ENCODE assay signal across 8 mouse cellular contexts in the genomic region with DNA sequence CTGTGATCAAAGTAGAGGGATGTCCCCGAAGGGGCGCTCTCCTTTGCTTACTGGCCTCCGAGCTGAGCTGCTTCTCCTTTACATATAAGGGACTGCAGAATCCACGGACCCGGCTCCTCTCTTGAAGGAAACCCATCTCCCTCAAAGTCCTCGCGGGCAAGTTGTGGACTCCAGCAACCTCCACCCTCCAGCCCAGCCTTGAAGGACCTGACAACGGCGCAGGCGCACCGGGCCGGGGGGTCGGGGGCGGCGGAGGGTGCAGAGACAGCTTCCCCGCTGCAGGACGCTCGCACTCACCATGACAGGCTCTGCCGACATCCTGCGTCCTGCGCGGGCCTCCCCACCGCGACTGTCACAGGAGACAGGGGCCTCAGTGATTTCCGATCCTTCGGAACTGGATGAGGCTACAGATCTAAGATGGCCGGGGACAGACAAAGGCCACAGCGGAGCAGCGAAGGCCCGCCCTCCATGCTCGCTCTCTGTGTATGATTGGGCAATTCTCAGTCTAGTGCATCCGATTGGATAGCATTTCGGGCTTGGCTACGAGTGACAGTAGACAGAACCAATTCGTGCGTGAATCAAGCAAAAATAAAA. TPM values are rescaled to one million over a fixed set of nuclear protein-coding genes. Genes with fewer than 3 reads are reported as not detected.
A peak's percentile ranks its signal among the peaks of the same experiment; 100 is the strongest.
DNase-seq lines count a peak whose midpoint lies in the region; ATAC-seq and TF ChIP-seq lines count a peak whose summit lies in the region.

2610008E11Rik (minus strand) TSS at position 440 of the 594 bp plus-strand sequence.

- H3K9me3 ChIP-seq in ES-Bruce4 (replicated peaks; ENCODE audit: control insufficient read depth, insufficient read depth, low read length, poor library complexity, severe bottlenecking) = no peaks in the 10 kb centered on the region; the same call in 1 of the 2 replicates
- no peaks in the 10 kb centered on the region for H3K9me3 ChIP-seq in forebrain, embryonic 13.5 days (replicated peaks)
- H3K9me3 ChIP-seq in liver, postnatal 0 days (ENCODE audit: low read length) = no peaks in the 10 kb centered on the region
- H3K9me3 ChIP-seq in neural tube, embryonic 14.5 days (ENCODE audit: control insufficient read depth, low read length) = no peaks in the 10 kb centered on the region

- H3K27ac ChIP-seq in ES-Bruce4 (ENCODE audit: insufficient read depth, low read length) = no peak within 1 kb of the TSS
- peak within 1 kb of the TSS; percentile 99 for H3K27ac ChIP-seq in forebrain, embryonic 13.5 days
- peak within 1 kb of the TSS; percentile 92 for H3K27ac ChIP-seq in liver, postnatal 0 days (ENCODE audit: low read depth)
- H3K27ac ChIP-seq in neural tube, embryonic 14.5 days (ENCODE audit: low read depth, low read length) = peak within 1 kb of the TSS; percentile 99

- H3K4me2 ChIP-seq in forebrain, embryonic 13.5 days = peak within 1 kb of the TSS; percentile 82
- peak within 1 kb of the TSS; percentile 78 for H3K4me2 ChIP-seq in liver, postnatal 0 days (ENCODE audit: low read depth, low read length)
- peak within 1 kb of the TSS; percentile 96 for H3K4me2 ChIP-seq in neural tube, embryonic 14.5 days (ENCODE audit: low read depth, low read length)

- peak within 1 kb of the TSS; percentile 65 for H3K9ac ChIP-seq in ES-Bruce4 (ENCODE audit: low read depth, poor library complexity, severe bottlenecking)
- H3K9ac ChIP-seq in forebrain, embryonic 13.5 days = peak within 1 kb of the TSS; percentile 98
- peak within 1 kb of the TSS; percentile 86 for H3K9ac ChIP-seq in liver, postnatal 0 days (replicated peaks)
- H3K9ac ChIP-seq in neural tube, embryonic 14.5 days (replicated peaks; ENCODE audit: low read depth, low read length) = peak within 1 kb of the TSS; percentile 98

- DNase-seq in heart, postnatal 10 days = peak; percentile 95 to 97
- peak; percentile 78 for DNase-seq in large intestine, adult 2 months (ENCODE audit: low read depth, low spot score)
- DNase-seq in liver, postnatal 0 days = peak; percentile 89
- DNase-seq in testis, postnatal 10 days (ENCODE audit: low spot score) = peak; percentile 90

- no peaks in the 10 kb centered on the region for H3K27me3 ChIP-seq in ES-Bruce4 (ENCODE audit: control insufficient read depth, insufficient read depth, low read length, poor library complexity, severe bottlenecking)
- H3K27me3 ChIP-seq in forebrain, embryonic 13.5 days = no peaks in the 10 kb centered on the region
- no peaks in the 10 kb centered on the region for H3K27me3 ChIP-seq in liver, postnatal 0 days (ENCODE audit: insufficient read depth, low read length)
- no peaks in the 10 kb centered on the region for H3K27me3 ChIP-seq in neural tube, embryonic 14.5 days (ENCODE audit: control insufficient read depth, insufficient read depth, low read length)

- no peak for TF ChIP-seq CTCF in ES-Bruce4 (IDR thresholded peaks at IDR 0.05; ENCODE audit: low read depth, low read length)
- no peak for TF ChIP-seq CTCF in liver, postnatal 0 days (IDR thresholded peaks at IDR 0.05; ENCODE audit: low read depth)

- H3K4me1 ChIP-seq in ES-Bruce4 (ENCODE audit: control insufficient read depth, insufficient read depth, low read length) = no peaks in the 10 kb centered on the region
- H3K4me1 ChIP-seq in forebrain, embryonic 13.5 days = peaks cover 26% of the 10 kb centered on the region
- H3K4me1 ChIP-seq in liver, postnatal 0 days (ENCODE audit: insufficient read depth) = peaks cover 10% of the 10 kb centered on the region
- H3K4me1 ChIP-seq in neural tube, embryonic 14.5 days (ENCODE audit: control insufficient read depth, insufficient read depth, low read length) = peaks cover 25% of the 10 kb centered on the region

- intact Hi-C loops in heart, postnatal 10 days (cut with DNase I) = loop anchor here (5.0 kb wide), 1 partner anchor 35 kb away; no protein-coding TSS in a partner anchor

- peak within 1 kb of the TSS; percentile 96 for H3K4me3 ChIP-seq in ES-Bruce4 (ENCODE audit: low read depth, low read length)
- H3K4me3 ChIP-seq in forebrain, embryonic 13.5 days = peak within 1 kb of the TSS; percentile 83
- H3K4me3 ChIP-seq in liver, postnatal 0 days (ENCODE audit: low read depth, low read length) = peak within 1 kb of the TSS; percentile 82
- H3K4me3 ChIP-seq in neural tube, embryonic 14.5 days (ENCODE audit: low read depth, low read length) = peak within 1 kb of the TSS; percentile 79

- TF ChIP-seq EP300 in ES-Bruce4 (IDR thresholded peaks at IDR 0.05; ENCODE audit: insufficient read depth, low read depth, low read length) = no peak
- TF ChIP-seq EP300 in liver, postnatal 0 days (IDR thresholded peaks at IDR 0.05; ENCODE audit: low read depth) = no peak

- no peak for TF ChIP-seq POLR2A in ES-Bruce4 (IDR thresholded peaks at IDR 0.05; ENCODE audit: insufficient read depth, low read length)

- peak; percentile 100 for ATAC-seq in cerebellum, adult (ENCODE audit: insufficient number of reproducible peaks, low FRiP score, low TSS enrichment)
- peak; percentile 100 for ATAC-seq in forebrain, embryonic 13.5 days
- peak; percentile 100 for ATAC-seq in liver, postnatal 0 days
- peak; percentile 100 for ATAC-seq in neural tube, embryonic 14.5 days (ENCODE audit: low read depth)

- peaks cover 2% of the 10 kb centered on the region for H3K36me3 ChIP-seq in ES-Bruce4 (ENCODE audit: control insufficient read depth, insufficient read depth, low read length, poor library complexity, severe bottlenecking)
- peaks cover 19% of the 10 kb centered on the region for H3K36me3 ChIP-seq in forebrain, embryonic 13.5 days (ENCODE audit: poor library complexity, severe bottlenecking)
- H3K36me3 ChIP-seq in liver, postnatal 0 days (replicated peaks; ENCODE audit: insufficient read depth, low read length) = peaks cover 7% of the 10 kb centered on the region; the same call in 1 of the 2 replicates
- peaks cover 6% of the 10 kb centered on the region for H3K36me3 ChIP-seq in neural tube, embryonic 14.5 days (ENCODE audit: control insufficient read depth, insufficient read depth, low read length)

- under 1% methylated on average over 35 of the region's 36 CpGs for WGBS in forebrain, embryonic 13.5 days
- WGBS in large intestine, adult 2 months = under 1% methylated on average over 36 of the region's 36 CpGs
- WGBS in liver, postnatal 0 days (ENCODE audit: insufficient replicate concordance) = under 1% methylated on average over 36 of the region's 36 CpGs
- 0% methylated on average over 34 of the region's 36 CpGs for WGBS in neural tube, embryonic 14.5 days

RNA-seq across cellular contexts. Expression of gene 2610008E11Rik, which starts in this region (rescaled TPM):
- 25.3 and 27.2 TPM in 2 replicates for polyA plus RNA-seq in ES-Bruce4 (2011; ENCODE audit: insufficient read depth, insufficient read length, low read depth, missing spikeins)
- 45.3 and 51.6 TPM in 2 replicates for polyA plus RNA-seq in forebrain, embryonic 13.5 days (2015; fragmentation: Nextera tagmentation; extraction: Ambion mirVana)
- 10 to 100 TPM; 15.3 to 18.8 TPM for total RNA-seq in heart, postnatal 10 days (2021)
- 0.89 and 1.0 TPM in 2 replicates for polyA plus RNA-seq in large intestine, adult 2 months (2012; rRNA removed)
- polyA plus RNA-seq in liver, postnatal 0 days (2015; fragmentation: Nextera tagmentation; extraction: Ambion mirVana) = 2.3 and 3.1 TPM in 2 replicates
- polyA plus RNA-seq in neural tube, embryonic 14.5 days (2014; fragmentation: Nextera tagmentation; extraction: Ambion mirVana) = 55.8 and 57.0 TPM in 2 replicates
